Mouse (Mus musculus): ENCODE results near the gene Dnah9. TPM values are rescaled to one million over a fixed set of nuclear protein-coding genes. Genes with fewer than 3 reads are reported as not detected.

Dnah9 gene
- polyA plus RNA-seq, 1 experiment: 1.4 TPM

DNA sequence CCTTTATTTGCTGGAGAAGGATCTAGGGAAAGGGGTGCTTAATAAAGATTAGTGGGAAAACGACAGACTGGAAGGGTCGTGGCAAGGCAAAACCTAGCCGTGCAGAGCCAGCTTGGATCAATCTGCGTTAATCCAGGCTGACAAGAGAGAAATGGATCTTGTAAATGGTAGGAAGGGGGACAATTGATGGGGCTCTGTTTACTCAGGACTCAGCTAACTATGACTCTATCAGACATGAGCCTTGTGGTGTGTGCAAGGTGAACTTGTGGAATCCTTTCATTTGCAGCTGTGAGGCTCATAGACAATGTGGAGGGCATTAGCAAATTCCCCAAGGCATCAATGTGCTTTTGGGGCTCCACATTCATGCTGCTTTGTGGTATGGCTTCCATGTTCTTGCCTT is 306.9 kb downstream of the Dnah9 start:
- Histone ChIP-seq H3K4me1 (ENCODE audit: control insufficient read depth, insufficient read depth, low read length) (no peaks in the 10 kb centered on the region), H3K4me3 (ENCODE audit: insufficient read depth, low read length) (no peak overlapping the region), H3K27ac (ENCODE audit: insufficient read depth, low read length) (no peak overlapping the region)
- TF ChIP-seq POLR2A (IDR thresholded peaks at IDR 0.05; ENCODE audit: extremely low read depth, insufficient read depth, low read length): no peak
- TF ChIP-seq CTCF (IDR thresholded peaks at IDR 0.05; ENCODE audit: extremely low read depth, insufficient read depth, low read length): no peak

DNA sequence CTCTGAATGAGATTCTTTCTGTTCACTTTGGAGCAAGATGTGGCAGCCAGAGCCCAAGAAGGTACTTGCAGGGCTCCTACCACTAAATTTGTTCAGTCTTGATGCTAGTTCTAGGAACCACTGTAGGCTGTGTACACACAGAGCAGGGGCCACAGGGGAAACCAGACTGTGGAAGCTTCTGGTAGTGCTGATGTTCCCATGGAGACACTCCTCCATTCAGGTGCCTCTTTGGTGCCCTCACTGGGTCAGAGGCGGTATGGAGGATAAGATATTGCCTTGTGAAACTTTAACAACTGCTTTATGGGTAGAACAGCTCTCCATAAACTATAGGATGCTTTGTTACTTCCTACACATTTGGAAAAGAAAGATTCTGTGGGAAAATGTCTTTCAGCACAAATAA is 316.3 kb downstream of the Dnah9 start:
- H3K27ac ChIP-seq (ENCODE audit: insufficient read depth, low read length): no peak overlapping the region
- TF ChIP-seq POLR2A (IDR thresholded peaks at IDR 0.05; ENCODE audit: extremely low read depth, insufficient read depth, low read length) (no peak), CTCF (IDR thresholded peaks at IDR 0.05; ENCODE audit: extremely low read depth, insufficient read depth, low read length) (0 out of 2 replicates have a peak, but pooled peaks have one; percentile 14)
- no peak overlapping the region for H3K4me3 ChIP-seq (ENCODE audit: insufficient read depth, low read length)
- H3K4me1 ChIP-seq (ENCODE audit: control insufficient read depth, insufficient read depth, low read length): no peaks in the 10 kb centered on the region

DNA sequence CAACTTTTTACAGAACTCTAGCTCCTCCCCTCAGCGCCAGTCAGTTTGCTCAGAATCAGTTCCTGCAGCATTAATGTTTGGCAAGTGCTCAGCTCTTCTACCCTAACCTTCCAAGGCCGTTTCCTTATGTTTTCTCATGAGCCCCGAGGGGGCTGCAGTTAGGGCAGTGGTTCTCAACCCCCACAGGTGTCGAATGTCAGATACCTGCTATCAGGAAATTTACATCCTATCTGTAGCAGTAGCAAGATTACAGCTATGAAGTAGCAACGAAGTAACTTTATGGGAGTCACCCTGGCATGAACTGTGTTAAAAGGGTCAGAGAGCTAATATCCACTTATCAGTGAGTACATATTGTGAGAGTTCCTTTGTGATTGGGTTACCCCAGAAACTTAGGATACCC is 321.9 kb downstream of the Dnah9 start:
- TF ChIP-seq CTCF (IDR thresholded peaks at IDR 0.05; ENCODE audit: extremely low read depth, insufficient read depth, low read length) (no peak), POLR2A (IDR thresholded peaks at IDR 0.05; ENCODE audit: extremely low read depth, insufficient read depth, low read length) (no peak)
- Histone ChIP-seq H3K4me3 (ENCODE audit: insufficient read depth, low read length) (no peak overlapping the region), H3K4me1 (ENCODE audit: control insufficient read depth, insufficient read depth, low read length) (no peaks in the 10 kb centered on the region), H3K27ac (ENCODE audit: insufficient read depth, low read length) (no peak overlapping the region)

DNA sequence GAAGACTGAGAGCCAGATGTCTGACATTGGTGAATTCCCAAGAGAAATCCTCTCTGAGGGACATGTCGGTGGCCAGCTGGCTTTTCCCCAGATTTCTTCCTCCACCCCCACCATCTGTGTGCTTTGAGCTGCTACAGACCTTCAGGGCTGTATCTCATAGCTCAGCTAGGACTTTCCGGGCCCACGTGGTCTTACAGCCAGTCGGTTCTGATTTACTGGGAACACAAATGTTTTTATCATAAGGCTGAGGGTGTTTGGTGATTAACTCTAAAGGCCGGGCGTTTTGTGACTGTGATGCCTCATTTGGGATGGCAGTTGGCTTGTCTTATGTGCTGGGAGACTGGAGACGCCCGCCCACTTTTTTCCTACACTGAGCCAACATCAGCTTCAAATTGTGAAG is 329.4 kb downstream of the Dnah9 start:
- TF ChIP-seq CTCF (IDR thresholded peaks at IDR 0.05; ENCODE audit: extremely low read depth, insufficient read depth, low read length) (no peak), POLR2A (IDR thresholded peaks at IDR 0.05; ENCODE audit: extremely low read depth, insufficient read depth, low read length) (no peak)
- no peak overlapping the region for H3K4me3 ChIP-seq (ENCODE audit: insufficient read depth, low read length)
- 0 out of 2 replicates have a peak, but pooled peaks cover 2% of the 10 kb centered on the region for H3K4me1 ChIP-seq (ENCODE audit: control insufficient read depth, insufficient read depth, low read length)
- H3K27ac ChIP-seq (ENCODE audit: insufficient read depth, low read length): no peak overlapping the region

DNA sequence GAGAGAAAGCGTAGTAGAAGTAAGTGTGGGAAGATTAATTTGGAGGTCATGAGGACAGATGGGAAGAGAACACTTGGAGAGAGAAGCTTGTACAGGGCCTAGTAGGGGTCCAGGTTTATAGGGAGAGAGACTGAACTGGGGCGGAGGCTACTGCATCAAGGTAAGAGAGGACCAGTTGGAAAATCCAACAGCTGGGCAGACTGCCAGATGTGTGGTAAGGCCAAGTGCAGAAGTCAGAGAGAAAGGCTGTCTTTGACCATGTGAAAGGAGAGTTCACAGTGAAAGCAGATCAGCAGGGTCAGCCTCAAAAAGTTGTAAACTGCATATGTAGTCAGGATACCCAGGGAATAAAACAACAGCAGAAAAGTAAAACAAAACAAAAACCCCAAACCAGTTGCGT is 343.8 kb downstream of the Dnah9 start:
- Histone ChIP-seq H3K4me3 (ENCODE audit: insufficient read depth, low read length) (no peak overlapping the region), H3K4me1 (ENCODE audit: control insufficient read depth, insufficient read depth, low read length) (no peaks in the 10 kb centered on the region), H3K27ac (ENCODE audit: insufficient read depth, low read length) (no peak overlapping the region)
- no peak for TF ChIP-seq CTCF (IDR thresholded peaks at IDR 0.05; ENCODE audit: extremely low read depth, insufficient read depth, low read length)
- TF ChIP-seq POLR2A (IDR thresholded peaks at IDR 0.05; ENCODE audit: extremely low read depth, insufficient read depth, low read length): no peak

DNA sequence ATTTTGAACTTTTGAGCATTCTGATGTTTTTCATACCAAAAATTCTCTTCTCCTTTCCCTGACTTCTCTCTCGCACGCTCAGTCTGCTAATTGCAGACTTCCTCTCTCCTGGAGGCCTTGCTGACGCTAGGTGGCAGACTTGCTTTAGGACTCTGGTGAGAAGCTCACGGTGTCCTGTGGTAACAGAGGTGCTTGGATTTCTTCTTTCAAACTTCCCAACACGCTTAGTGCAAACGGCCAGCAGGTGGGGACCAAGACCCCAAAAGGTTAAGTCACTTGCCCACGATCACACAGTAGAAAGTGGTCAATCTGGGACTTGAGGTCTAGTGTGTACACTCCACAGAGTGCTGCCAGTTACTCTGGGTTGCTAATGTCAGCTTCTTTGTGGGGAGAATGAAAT is 347.5 kb downstream of the Dnah9 start:
- TF ChIP-seq CTCF (IDR thresholded peaks at IDR 0.05; ENCODE audit: extremely low read depth, insufficient read depth, low read length) (peak; percentile 96), POLR2A (IDR thresholded peaks at IDR 0.05; ENCODE audit: extremely low read depth, insufficient read depth, low read length) (no peak)

DNA sequence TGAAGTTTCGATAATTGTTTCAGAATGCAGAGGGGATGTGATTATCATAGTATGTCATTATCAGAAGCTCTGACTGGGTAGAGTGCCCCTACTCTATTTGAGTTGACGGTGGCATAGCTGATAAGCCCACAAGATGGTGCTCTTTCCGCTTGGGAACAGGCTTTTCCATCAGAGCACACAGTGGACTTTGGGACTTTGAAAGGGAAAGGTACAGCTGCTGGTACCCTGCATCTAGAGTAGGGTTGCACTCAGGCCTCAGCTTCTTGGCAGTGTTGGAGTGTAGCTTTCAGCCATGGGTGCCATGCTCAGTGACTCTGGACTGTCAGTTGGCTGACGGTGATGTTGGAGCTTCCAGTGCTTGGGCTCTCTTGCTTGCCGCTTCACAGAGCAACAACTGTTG is 348.1 kb downstream of the Dnah9 start:
- TF ChIP-seq POLR2A (IDR thresholded peaks at IDR 0.05; ENCODE audit: extremely low read depth, insufficient read depth, low read length) (no peak), CTCF (IDR thresholded peaks at IDR 0.05; ENCODE audit: extremely low read depth, insufficient read depth, low read length) (peak; percentile 50)
- H3K4me3 ChIP-seq (ENCODE audit: insufficient read depth, low read length): no peak overlapping the region

More for the DNA sequence above, 347.5 kb downstream of the Dnah9 start:
- no peak overlapping the region for H3K27ac ChIP-seq (ENCODE audit: insufficient read depth, low read length)
- no peak overlapping the region for H3K4me3 ChIP-seq (ENCODE audit: insufficient read depth, low read length)
- no peaks in the 10 kb centered on the region for H3K4me1 ChIP-seq (ENCODE audit: control insufficient read depth, insufficient read depth, low read length)

DNA sequence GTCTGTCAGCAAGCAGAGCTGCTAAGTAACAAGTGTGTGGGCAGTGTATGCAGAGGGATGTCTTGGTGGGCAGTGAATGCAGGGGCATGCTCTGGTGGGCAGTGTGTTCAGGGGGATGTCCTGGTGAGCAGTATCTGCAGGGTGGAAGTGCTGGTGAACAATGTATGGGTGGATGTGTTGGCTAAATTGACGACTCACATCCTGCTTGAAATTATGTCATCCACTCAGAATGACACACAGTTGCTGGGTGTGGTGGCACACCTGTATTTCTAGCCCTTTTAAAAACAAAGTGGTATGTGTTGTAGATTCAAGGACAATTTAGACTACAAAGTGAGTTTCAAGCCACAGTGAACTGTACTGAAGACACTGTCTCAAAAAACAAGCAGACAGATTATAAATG is 350.2 kb downstream of the Dnah9 start:
- no peak overlapping the region for H3K4me3 ChIP-seq (ENCODE audit: insufficient read depth, low read length)
- H3K4me1 ChIP-seq (ENCODE audit: control insufficient read depth, insufficient read depth, low read length): no peaks in the 10 kb centered on the region
- no peak overlapping the region for H3K27ac ChIP-seq (ENCODE audit: insufficient read depth, low read length)
- TF ChIP-seq POLR2A (IDR thresholded peaks at IDR 0.05; ENCODE audit: extremely low read depth, insufficient read depth, low read length): no peak
- no peak for TF ChIP-seq CTCF (IDR thresholded peaks at IDR 0.05; ENCODE audit: extremely low read depth, insufficient read depth, low read length)

More for the DNA sequence above, 348.1 kb downstream of the Dnah9 start:
- no peaks in the 10 kb centered on the region for H3K4me1 ChIP-seq (ENCODE audit: control insufficient read depth, insufficient read depth, low read length)
- no peak overlapping the region for H3K27ac ChIP-seq (ENCODE audit: insufficient read depth, low read length)

DNA sequence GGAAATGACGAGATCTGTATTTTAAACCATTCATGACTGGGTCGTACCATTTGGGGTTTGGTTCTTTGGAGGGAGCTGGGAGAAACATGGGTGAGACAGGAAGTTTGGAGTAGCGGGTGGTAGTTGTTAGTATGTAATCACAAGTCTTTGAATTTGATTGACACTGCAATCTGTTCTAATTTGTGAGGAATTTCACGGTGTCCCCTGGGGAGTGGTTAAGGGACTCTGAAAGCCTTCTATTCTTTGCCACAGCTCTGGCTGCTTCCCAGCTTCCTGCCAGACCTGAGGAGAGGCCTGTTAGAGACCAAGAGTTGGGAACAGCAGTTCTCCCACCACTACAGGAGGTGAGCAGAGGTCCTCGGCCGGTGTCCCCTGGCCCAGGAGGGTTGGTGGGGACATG is 352.1 kb downstream of the Dnah9 start:
- no peak for TF ChIP-seq CTCF (IDR thresholded peaks at IDR 0.05; ENCODE audit: extremely low read depth, insufficient read depth, low read length)
- Histone ChIP-seq H3K4me3 (ENCODE audit: insufficient read depth, low read length) (no peak overlapping the region), H3K27ac (ENCODE audit: insufficient read depth, low read length) (no peak overlapping the region), H3K4me1 (ENCODE audit: control insufficient read depth, insufficient read depth, low read length) (no peaks in the 10 kb centered on the region)

DNA sequence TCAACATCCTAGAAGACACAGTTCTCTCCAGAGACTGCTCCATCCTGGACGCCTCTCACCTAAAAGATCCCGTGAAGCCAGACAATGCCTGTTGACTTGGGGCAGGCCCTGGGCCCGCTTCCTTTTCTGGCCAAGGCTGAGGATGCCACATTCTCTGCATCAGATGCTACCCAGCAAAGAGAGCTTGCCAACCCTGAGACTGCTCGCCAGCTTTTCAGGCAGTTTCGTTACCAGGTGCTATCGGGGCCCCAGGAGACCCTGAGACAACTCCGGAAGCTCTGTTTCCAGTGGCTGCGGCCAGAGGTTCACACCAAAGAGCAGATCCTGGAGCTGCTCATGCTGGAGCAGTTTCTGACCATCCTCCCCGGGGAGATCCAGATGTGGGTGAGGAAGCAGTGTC is 354.0 kb downstream of the Dnah9 start:
- Histone ChIP-seq H3K4me3 (ENCODE audit: insufficient read depth, low read length) (no peak overlapping the region), H3K4me1 (ENCODE audit: control insufficient read depth, insufficient read depth, low read length) (no peaks in the 10 kb centered on the region)
- TF ChIP-seq POLR2A (IDR thresholded peaks at IDR 0.05; ENCODE audit: extremely low read depth, insufficient read depth, low read length) (no peak), CTCF (IDR thresholded peaks at IDR 0.05; ENCODE audit: extremely low read depth, insufficient read depth, low read length) (no peak)

DNA sequence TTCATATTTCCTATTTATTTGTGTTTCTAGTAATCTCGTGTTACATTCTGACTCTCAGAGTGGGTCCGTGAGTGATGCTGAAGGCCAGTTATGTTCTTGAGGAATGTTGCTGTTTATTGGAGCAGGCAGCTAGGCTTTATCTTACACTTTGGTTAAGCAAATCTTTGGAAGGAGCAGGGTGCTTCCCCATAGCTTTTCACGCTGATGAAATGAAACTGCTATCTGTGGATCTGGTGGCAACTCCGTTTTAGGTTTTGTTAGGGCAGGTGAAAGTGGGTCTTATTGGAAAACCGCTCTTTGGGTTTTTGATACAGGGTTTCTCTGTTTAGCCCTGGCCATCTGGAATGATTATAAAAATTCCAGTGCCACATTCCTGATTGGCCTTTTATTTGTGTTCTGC is 356.3 kb downstream of the Dnah9 start:
- no peak overlapping the region for H3K27ac ChIP-seq (ENCODE audit: insufficient read depth, low read length)
- H3K4me1 ChIP-seq (ENCODE audit: control insufficient read depth, insufficient read depth, low read length): peaks cover 1% of the 10 kb centered on the region; the same call in 1 of the 2 replicates
- TF ChIP-seq POLR2A (IDR thresholded peaks at IDR 0.05; ENCODE audit: extremely low read depth, insufficient read depth, low read length): no peak
- TF ChIP-seq CTCF (IDR thresholded peaks at IDR 0.05; ENCODE audit: extremely low read depth, insufficient read depth, low read length): no peak
- H3K4me3 ChIP-seq (ENCODE audit: insufficient read depth, low read length): no peak overlapping the region

More for the DNA sequence above, 354.0 kb downstream of the Dnah9 start:
- no peak overlapping the region for H3K27ac ChIP-seq (ENCODE audit: insufficient read depth, low read length)

All from cortical plate, adult 2 months (tissue).